Mouse (Mus musculus): ENCODE measurements around the gene U2af2. TPM values are rescaled to one million over a fixed set of nuclear protein-coding genes. Genes with fewer than 3 reads are reported as not detected.
A peak's percentile ranks its signal among the peaks of the same experiment; 100 is the strongest.
"Not testable (repeated sequence)": the region's sequence is repeated elsewhere in the genome, so short reads cannot be mapped to it uniquely, and the experiment has no call there.

The U2af2 gene
- total and polyA plus RNA-seq, 2 experiments: 30.4 to 90.4 TPM

DNA sequence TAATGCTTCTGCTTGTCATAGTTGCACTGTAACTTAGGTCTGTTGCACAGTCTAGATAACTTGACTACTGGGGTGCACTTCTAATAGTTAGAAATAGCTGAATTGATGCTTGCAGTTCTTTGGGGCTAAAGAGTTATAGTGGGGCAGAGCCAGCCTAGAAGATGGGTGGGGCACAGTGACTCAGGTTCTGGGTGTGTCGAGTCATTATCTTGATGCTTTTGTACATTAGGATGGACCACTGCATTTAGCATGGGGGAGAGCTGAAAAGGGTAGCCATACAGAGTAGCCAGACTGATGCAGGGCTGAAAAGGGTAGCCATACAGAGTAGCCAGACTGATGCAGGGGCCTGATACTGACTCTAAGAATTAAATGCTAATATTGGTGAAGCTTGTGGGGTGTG is 11.6 kb downstream of the U2af2 start:
- Histone ChIP-seq H3K4me3 (ENCODE audit: insufficient read depth, low read depth, low read length) (no peak overlapping the region), H3K79me2 (ENCODE audit: control insufficient read depth, insufficient read depth, low read length) (peaks cover 27% of the 10 kb centered on the region), H3K4me1 (ENCODE audit: control insufficient read depth, insufficient read depth, low read length) (no peaks in the 10 kb centered on the region), H3K9ac (ENCODE audit: low read depth, low read length) (no peak overlapping the region), H3K27me3 (ENCODE audit: control insufficient read depth, insufficient read depth, low read length) (no peaks in the 10 kb centered on the region), H3K36me3 (ENCODE audit: control insufficient read depth, insufficient read depth, low read length) (peaks cover 81% of the 10 kb centered on the region), H3K27ac (replicated peaks; ENCODE audit: insufficient read depth, low read depth, low read length) (no peak overlapping the region)
- WGBS: 76% methylated on average over 1 of the region's 1 CpGs
- no peak for DNase-seq (ENCODE audit: extremely low read depth, low read depth, low spot score)
- TF ChIP-seq CTCF (IDR thresholded peaks at IDR 0.05; ENCODE audit: low read depth, low read length) (no peak), POLR2A (IDR thresholded peaks at IDR 0.05; ENCODE audit: extremely low read depth, insufficient read depth, low read length) (no peak)

GRCm38 (mm10) chr7:5074984-5075383 is 13.0 kb downstream of the U2af2 start:
- 89% methylated on average over 5 of the region's 5 CpGs for WGBS
- no peak for TF ChIP-seq CTCF (IDR thresholded peaks at IDR 0.05; ENCODE audit: low read depth, low read length)
- peaks cover 19% of the 10 kb centered on the region for H3K79me2 ChIP-seq (ENCODE audit: control insufficient read depth, insufficient read depth, low read length)
- peaks cover 74% of the 10 kb centered on the region for H3K36me3 ChIP-seq (ENCODE audit: control insufficient read depth, insufficient read depth, low read length)
- no peaks in the 10 kb centered on the region for H3K27me3 ChIP-seq (ENCODE audit: control insufficient read depth, insufficient read depth, low read length)
- no peaks in the 10 kb centered on the region for H3K4me1 ChIP-seq (ENCODE audit: control insufficient read depth, insufficient read depth, low read length)
- no peak overlapping the region for H3K27ac ChIP-seq (replicated peaks; ENCODE audit: insufficient read depth, low read depth, low read length)
- no peak overlapping the region for H3K9ac ChIP-seq (ENCODE audit: low read depth, low read length)
- no peak for DNase-seq (ENCODE audit: extremely low read depth, low read depth, low spot score)
- no peak overlapping the region for H3K4me3 ChIP-seq (ENCODE audit: insufficient read depth, low read depth, low read length)

DNA sequence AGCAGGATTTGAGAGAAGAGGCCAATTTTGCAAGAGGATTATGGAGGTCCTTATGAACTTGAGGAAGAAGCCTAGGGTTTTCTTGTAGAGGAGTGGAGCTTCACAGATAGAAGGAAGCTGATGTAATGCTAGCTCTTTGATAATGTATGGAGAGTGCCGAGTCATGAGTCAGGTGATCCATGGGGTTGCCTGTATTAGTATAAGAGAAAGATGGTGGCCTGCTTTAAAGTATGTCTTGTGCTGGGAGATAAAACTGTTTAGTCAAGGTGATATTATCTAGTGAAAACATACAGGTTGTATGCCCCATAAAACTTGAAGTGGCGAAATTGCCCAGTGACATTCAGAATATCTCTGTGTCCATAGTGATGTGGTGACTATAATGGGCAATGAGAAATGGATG is 15.0 kb downstream of the U2af2 start:
- H3K27ac ChIP-seq (replicated peaks; ENCODE audit: insufficient read depth, low read depth, low read length): no peak overlapping the region
- H3K36me3 ChIP-seq (ENCODE audit: control insufficient read depth, insufficient read depth, low read length): peaks cover 55% of the 10 kb centered on the region
- H3K9ac ChIP-seq (ENCODE audit: low read depth, low read length): no peak overlapping the region
- no peak for DNase-seq (ENCODE audit: extremely low read depth, low read depth, low spot score)
- TF ChIP-seq POLR2A (IDR thresholded peaks at IDR 0.05; ENCODE audit: extremely low read depth, insufficient read depth, low read length) (no peak), CTCF (IDR thresholded peaks at IDR 0.05; ENCODE audit: low read depth, low read length) (no peak)
- WGBS: 89% methylated on average over 2 of the region's 2 CpGs
- peaks cover 16% of the 10 kb centered on the region for H3K79me2 ChIP-seq (ENCODE audit: control insufficient read depth, insufficient read depth, low read length)
- H3K27me3 ChIP-seq (ENCODE audit: control insufficient read depth, insufficient read depth, low read length): no peaks in the 10 kb centered on the region
- peaks cover 9% of the 10 kb centered on the region for H3K4me1 ChIP-seq (ENCODE audit: control insufficient read depth, insufficient read depth, low read length)
- H3K4me3 ChIP-seq (ENCODE audit: insufficient read depth, low read depth, low read length): no peak overlapping the region

- peaks cover 35% of the 10 kb centered on the region for H3K36me3 ChIP-seq (ENCODE audit: control insufficient read depth, insufficient read depth, low read length)
- peaks cover 19% of the 10 kb centered on the region for H3K4me1 ChIP-seq (ENCODE audit: control insufficient read depth, insufficient read depth, low read length)
- WGBS: 48% methylated on average over 9 of the region's 13 CpGs
Observed at GRCm38 (mm10) chr7:5079365-5080009, 17.5 kb downstream of the U2af2 start.

GRCm38 (mm10) chr7:5080010-5080751 is 18.2 kb downstream of the U2af2 start, which contains the start of gene Epn1:
Gene Epn1, plus strand, starts transcription at chr7:5080235.
- H3K36me3 ChIP-seq (ENCODE audit: control insufficient read depth, insufficient read depth, low read length): peaks cover 36% of the 10 kb centered on the region
- peaks cover 24% of the 10 kb centered on the region for H3K79me2 ChIP-seq (ENCODE audit: control insufficient read depth, insufficient read depth, low read length)
- 1% methylated on average over 81 of the region's 81 CpGs for WGBS
- peak within 1 kb of the TSS; percentile 93 for H3K27ac ChIP-seq (replicated peaks; ENCODE audit: insufficient read depth, low read depth, low read length)
- peaks cover 19% of the 10 kb centered on the region for H3K4me1 ChIP-seq (ENCODE audit: control insufficient read depth, insufficient read depth, low read length)
- H3K4me3 ChIP-seq (ENCODE audit: insufficient read depth, low read depth, low read length): peak within 1 kb of the TSS; percentile 97
- H3K27me3 ChIP-seq (ENCODE audit: control insufficient read depth, insufficient read depth, low read length): no peaks in the 10 kb centered on the region
- peak; percentile 88 for DNase-seq (ENCODE audit: extremely low read depth, low read depth, low spot score)
- TF ChIP-seq CTCF (IDR thresholded peaks at IDR 0.05; ENCODE audit: low read depth, low read length) (0 out of 2 replicates have a peak, but pooled peaks have one; percentile 2), POLR2A (IDR thresholded peaks at IDR 0.05; ENCODE audit: extremely low read depth, insufficient read depth, low read length) (peak; percentile 39; the same call in 1 of the 2 replicates)
- peak within 1 kb of the TSS; percentile 99 for H3K9ac ChIP-seq (ENCODE audit: low read depth, low read length)

More at GRCm38 (mm10) chr7:5079365-5080009, 17.5 kb downstream of the U2af2 start:
- peak overlapping the region; percentile 97 for H3K4me3 ChIP-seq (ENCODE audit: insufficient read depth, low read depth, low read length)
- H3K9ac ChIP-seq (ENCODE audit: low read depth, low read length): peak overlapping the region; percentile 61
- H3K27ac ChIP-seq (replicated peaks; ENCODE audit: insufficient read depth, low read depth, low read length): peak overlapping the region; percentile 65; the same call in 1 of the 2 replicates
- DNase-seq (ENCODE audit: extremely low read depth, low read depth, low spot score); H3K27me3 ChIP-seq (ENCODE audit: control insufficient read depth, insufficient read depth, low read length): not testable (repeated sequence)
- peaks cover 23% of the 10 kb centered on the region for H3K79me2 ChIP-seq (ENCODE audit: control insufficient read depth, insufficient read depth, low read length)

GRCm38 (mm10) chr7:5080815-5081214 is 18.9 kb downstream of the U2af2 start:
- peak overlapping the region; percentile 99 for H3K9ac ChIP-seq (ENCODE audit: low read depth, low read length)
- peak overlapping the region; percentile 93 for H3K27ac ChIP-seq (replicated peaks; ENCODE audit: insufficient read depth, low read depth, low read length)
- TF ChIP-seq CTCF (IDR thresholded peaks at IDR 0.05; ENCODE audit: low read depth, low read length) (no peak), POLR2A (IDR thresholded peaks at IDR 0.05; ENCODE audit: extremely low read depth, insufficient read depth, low read length) (no peak)
- H3K27me3 ChIP-seq (ENCODE audit: control insufficient read depth, insufficient read depth, low read length): no peaks in the 10 kb centered on the region
- 5% methylated on average over 6 of the region's 6 CpGs for WGBS
- peaks cover 36% of the 10 kb centered on the region for H3K36me3 ChIP-seq (ENCODE audit: control insufficient read depth, insufficient read depth, low read length)
- H3K4me1 ChIP-seq (ENCODE audit: control insufficient read depth, insufficient read depth, low read length): peaks cover 21% of the 10 kb centered on the region
- H3K79me2 ChIP-seq (ENCODE audit: control insufficient read depth, insufficient read depth, low read length): peaks cover 27% of the 10 kb centered on the region
- DNase-seq (ENCODE audit: extremely low read depth, low read depth, low spot score): no peak
- peak overlapping the region; percentile 97 for H3K4me3 ChIP-seq (ENCODE audit: insufficient read depth, low read depth, low read length)
